Mouse (Mus musculus) embryonic fibroblast, embryonic 13.5 days (primary cell): Measurements from ENCODE around the gene Elmsan1.

Experiments used
- CTCF ChIP-seq: IDR thresholded peaks from 2 replicates; pipeline ENCODE4 v1.5.1; 2011; ENCODE audit warnings: mild to moderate bottlenecking, control low read depth, low read length, moderate library complexity, borderline replicate concordance; ENCODE audit not compliant: insufficient read depth
- POLR2A ChIP-seq: IDR thresholded peaks from 2 replicates; pipeline ENCODE4 v1.6.1; 2011; ENCODE audit warnings: low read depth, mild to moderate bottlenecking, control low read depth, low read length, moderate library complexity

GRCm38 (mm10) chr12:84198076-84198679 is 20.5 kb downstream of the Elmsan1 start:
- no peak for TF ChIP-seq CTCF
- no peak for TF ChIP-seq POLR2A
